Mouse (Mus musculus): Measurements from ENCODE around the gene Aebp1.

Gene Aebp1

GRCm38 (mm10) chr11:5861678-5862393 is at the start of gene Aebp1:
Gene Aebp1, plus strand, starts transcription at chr11:5861947.
- DNase-seq (ENCODE audit: low read depth), result peak; percentile 33

- no peak for DNase-seq (ENCODE audit: low read depth)
Observed at GRCm38 (mm10) chr11:5813381-5813780, 48.4 kb upstream of the Aebp1 start.

GRCm38 (mm10) chr11:5819223-5819622 is 42.5 kb upstream of the Aebp1 start:
- DNase-seq (ENCODE audit: low read depth), result no peak

GRCm38 (mm10) chr11:5825432-5825831 is 36.3 kb upstream of the Aebp1 start:
- DNase-seq (ENCODE audit: low read depth), result no peak

GRCm38 (mm10) chr11:5827931-5828330 is 33.8 kb upstream of the Aebp1 start:
- no peak for DNase-seq (ENCODE audit: low read depth)

GRCm38 (mm10) chr11:5828509-5829191 is 33.1 kb upstream of the Aebp1 start:
- DNase-seq (ENCODE audit: low read depth), result no peak

GRCm38 (mm10) chr11:5829327-5829726 is 32.4 kb upstream of the Aebp1 start:
- no peak for DNase-seq (ENCODE audit: low read depth)

GRCm38 (mm10) chr11:5834506-5834905 is 27.2 kb upstream of the Aebp1 start:
- no peak for DNase-seq (ENCODE audit: low read depth)

GRCm38 (mm10) chr11:5835057-5835456 is 26.7 kb upstream of the Aebp1 start:
- no peak for DNase-seq (ENCODE audit: low read depth)

- peak; percentile 52 for DNase-seq (ENCODE audit: low read depth)
Observed at GRCm38 (mm10) chr11:5836126-5836525, 25.6 kb upstream of the Aebp1 start.

GRCm38 (mm10) chr11:5837251-5838246 is 24.2 kb upstream of the Aebp1 start, which contains the start of gene Polm:
Gene Polm, minus strand, starts transcription at chr11:5838016.
- peak; percentile 96 for DNase-seq (ENCODE audit: low read depth)

- DNase-seq (ENCODE audit: low read depth), result no peak
Observed at GRCm38 (mm10) chr11:5840346-5840745, 21.4 kb upstream of the Aebp1 start.

GRCm38 (mm10) chr11:5841751-5842150 is 20.0 kb upstream of the Aebp1 start:
- DNase-seq (ENCODE audit: low read depth), result no peak

- no peak for DNase-seq (ENCODE audit: low read depth)
Observed at GRCm38 (mm10) chr11:5843131-5843530, 18.6 kb upstream of the Aebp1 start.

- DNase-seq (ENCODE audit: low read depth), result no peak
Observed at GRCm38 (mm10) chr11:5846639-5847345, 15.0 kb upstream of the Aebp1 start.

GRCm38 (mm10) chr11:5848741-5849140 is 13.0 kb upstream of the Aebp1 start:
- no peak for DNase-seq (ENCODE audit: low read depth)

- DNase-seq (ENCODE audit: low read depth), result no peak
Observed at GRCm38 (mm10) chr11:5849316-5849715, 12.4 kb upstream of the Aebp1 start.

GRCm38 (mm10) chr11:5850452-5850851 is 11.3 kb upstream of the Aebp1 start:
- DNase-seq (ENCODE audit: low read depth), result no peak

GRCm38 (mm10) chr11:5851021-5851736 is 10.6 kb upstream of the Aebp1 start:
- no peak for DNase-seq (ENCODE audit: low read depth)

- no peak for DNase-seq (ENCODE audit: low read depth)
Observed at GRCm38 (mm10) chr11:5852314-5852713, 9.4 kb upstream of the Aebp1 start.

- no peak for DNase-seq (ENCODE audit: low read depth)
Observed at GRCm38 (mm10) chr11:5855481-5855880, 6.3 kb upstream of the Aebp1 start.

Measured in induced T-regulatory cell, adult 2 months (primary cell).